Mouse (Mus musculus): ENCODE measurements around the gene Klhl26. TPM values are rescaled to one million over a fixed set of nuclear protein-coding genes. Genes with fewer than 3 reads are reported as not detected.

The Klhl26 gene
- polyA plus RNA-seq, 1 experiment from 2014 or later: 37.5 TPM

DNA sequence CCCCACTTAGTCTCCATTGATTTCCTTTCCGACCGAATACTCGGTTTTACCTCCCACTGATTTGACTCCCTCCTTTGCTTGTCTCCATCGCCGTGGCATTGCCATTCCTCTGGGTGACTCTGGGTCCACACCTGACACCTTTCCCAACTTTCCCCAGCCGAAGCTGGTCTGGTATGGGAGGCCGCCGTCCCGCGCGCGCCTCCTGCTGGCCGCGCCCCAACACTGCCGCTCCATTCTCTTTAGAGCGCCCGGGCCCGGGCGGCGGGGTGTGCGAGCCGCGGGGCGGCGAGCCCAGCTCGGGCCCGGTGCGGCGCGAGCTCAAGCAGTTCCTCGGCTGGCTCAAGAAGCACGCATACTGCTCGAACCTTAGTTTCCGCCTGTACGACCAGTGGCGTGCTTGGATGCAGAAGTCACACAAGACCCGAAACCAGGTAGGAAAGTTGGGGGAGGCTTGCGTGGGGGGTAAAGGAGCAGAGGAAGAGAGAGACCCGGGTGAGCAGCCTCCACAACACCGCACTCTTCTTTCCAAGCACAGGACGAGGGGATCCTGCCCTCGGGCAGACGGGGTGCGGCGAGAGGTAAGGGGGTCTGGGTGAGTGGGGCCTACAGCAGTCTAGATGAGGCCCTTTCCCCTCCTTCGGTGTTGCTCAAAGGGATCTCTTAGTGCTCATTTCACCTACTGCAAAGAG lies 26.4 kb upstream of the Klhl26 start:
- peaks cover 6% of the 10 kb centered on the region for H3K36me3 ChIP-seq (ENCODE audit: control insufficient read depth, insufficient read depth, low read length)
- no peak overlapping the region for H3K9ac ChIP-seq (ENCODE audit: low read depth, low read length)
- no peak overlapping the region for H3K27ac ChIP-seq (ENCODE audit: low read depth, low read length)
- H3K27me3 ChIP-seq (replicated peaks; ENCODE audit: control insufficient read depth, insufficient read depth, low read length): peaks cover 47% of the 10 kb centered on the region
- ATAC-seq: no peak
- no peaks in the 10 kb centered on the region for H3K9me3 ChIP-seq (ENCODE audit: control insufficient read depth, low read length)
- H3K4me3 ChIP-seq (ENCODE audit: low read length): no peak overlapping the region
- peaks cover 37% of the 10 kb centered on the region for H3K4me1 ChIP-seq (ENCODE audit: control insufficient read depth, insufficient read depth, low read depth, low read length)
- 14% methylated on average over 46 of the region's 46 CpGs for WGBS
- H3K4me2 ChIP-seq (ENCODE audit: low read length): peak overlapping the region; percentile 5; the same call in 1 of the 2 replicates

DNA sequence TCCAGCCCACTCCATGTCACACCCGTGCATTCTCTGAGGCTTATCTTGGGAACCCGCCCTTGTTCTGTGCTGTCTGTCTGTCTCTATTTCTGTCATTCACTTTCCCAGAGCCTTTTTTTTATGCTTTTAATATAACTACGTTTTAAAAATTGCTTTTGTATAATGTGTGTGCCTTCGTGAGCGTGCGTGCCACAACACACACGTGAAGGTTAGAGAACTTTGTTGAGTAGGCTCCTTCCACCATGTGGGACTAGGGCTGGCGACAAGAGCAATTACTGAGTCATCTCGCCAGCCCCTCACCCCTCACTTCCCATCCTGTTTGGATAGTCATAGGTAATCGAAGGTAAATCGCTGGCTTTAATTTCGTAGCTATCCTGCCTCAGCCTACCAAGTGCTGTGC lies 25.8 kb upstream of the Klhl26 start:
- H3K4me1 ChIP-seq (ENCODE audit: control insufficient read depth, insufficient read depth, low read depth, low read length): peaks cover 37% of the 10 kb centered on the region
- H3K4me2 ChIP-seq (ENCODE audit: low read length): no peak overlapping the region
- peaks cover 53% of the 10 kb centered on the region for H3K27me3 ChIP-seq (replicated peaks; ENCODE audit: control insufficient read depth, insufficient read depth, low read length)
- H3K36me3 ChIP-seq (ENCODE audit: control insufficient read depth, insufficient read depth, low read length): peaks cover 1% of the 10 kb centered on the region
- no peak for ATAC-seq
- WGBS: 34% methylated on average over 12 of the region's 12 CpGs
- H3K27ac ChIP-seq (ENCODE audit: low read depth, low read length): no peak overlapping the region
- no peaks in the 10 kb centered on the region for H3K9me3 ChIP-seq (ENCODE audit: control insufficient read depth, low read length)
- H3K4me3 ChIP-seq (ENCODE audit: low read length): no peak overlapping the region
- no peak overlapping the region for H3K9ac ChIP-seq (ENCODE audit: low read depth, low read length)

GRCm38 (mm10) chr8:70501820-70502529 lies 25.2 kb upstream of the Klhl26 start:
- H3K9me3 ChIP-seq (ENCODE audit: control insufficient read depth, low read length): no peaks in the 10 kb centered on the region
- H3K4me1 ChIP-seq (ENCODE audit: control insufficient read depth, insufficient read depth, low read depth, low read length): peaks cover 37% of the 10 kb centered on the region
- H3K9ac ChIP-seq (ENCODE audit: low read depth, low read length): 0 out of 2 replicates have a peak overlapping the region, but pooled peaks have one; percentile 18
- no peak overlapping the region for H3K4me3 ChIP-seq (ENCODE audit: low read length)
- H3K27ac ChIP-seq (ENCODE audit: low read depth, low read length): no peak overlapping the region
- no peaks in the 10 kb centered on the region for H3K36me3 ChIP-seq (ENCODE audit: control insufficient read depth, insufficient read depth, low read length)
- no peak for ATAC-seq
- H3K27me3 ChIP-seq (replicated peaks; ENCODE audit: control insufficient read depth, insufficient read depth, low read length): peaks cover 55% of the 10 kb centered on the region
- WGBS: 11% methylated on average over 22 of the region's 23 CpGs
- peak overlapping the region; percentile 8; the same call in 1 of the 2 replicates for H3K4me2 ChIP-seq (ENCODE audit: low read length)

DNA sequence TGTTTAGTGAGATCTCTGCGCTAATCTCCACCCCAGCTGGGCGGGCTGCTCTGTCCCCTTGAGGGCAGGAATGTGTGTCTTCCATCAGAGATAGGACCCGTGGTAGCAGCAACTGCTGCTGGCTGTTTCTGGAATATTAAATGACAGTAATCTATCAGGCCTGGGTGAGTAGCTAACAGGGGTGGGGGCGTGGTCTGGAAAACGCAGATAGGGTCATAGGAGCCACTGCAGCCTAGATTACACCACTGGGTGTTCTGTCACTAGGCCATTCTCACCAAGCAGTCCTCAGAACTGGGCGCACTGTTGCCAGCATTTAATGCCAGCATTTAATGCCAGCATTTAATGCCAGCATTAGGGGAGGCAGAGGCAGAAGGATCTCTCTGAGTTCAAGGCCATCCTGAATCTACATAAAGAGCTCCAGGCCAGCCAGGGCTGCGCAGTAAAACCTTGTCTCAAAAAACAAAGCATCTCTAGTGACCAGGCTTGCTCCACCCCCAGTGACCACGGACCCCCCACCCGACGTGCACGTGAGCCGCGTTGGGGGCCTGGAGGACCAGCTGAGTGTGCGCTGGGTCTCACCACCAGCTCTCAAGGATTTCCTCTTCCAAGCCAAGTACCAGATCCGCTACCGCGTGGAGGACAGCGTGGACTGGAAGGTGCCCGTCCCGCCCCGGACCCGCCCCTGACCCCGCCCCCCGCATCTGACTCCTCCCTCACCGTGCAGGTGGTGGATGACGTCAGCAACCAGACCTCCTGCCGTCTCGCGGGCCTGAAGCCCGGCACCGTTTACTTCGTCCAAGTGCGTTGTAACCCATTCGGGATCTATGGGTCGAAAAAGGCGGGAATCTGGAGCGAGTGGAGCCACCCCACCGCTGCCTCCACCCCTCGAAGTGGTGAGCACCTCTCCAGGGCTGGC lies 23.9 kb upstream of the Klhl26 start:
- no peak overlapping the region for H3K9ac ChIP-seq (ENCODE audit: low read depth, low read length)
- H3K4me2 ChIP-seq (ENCODE audit: low read length): peak overlapping the region; percentile 39
- WGBS: 7% methylated on average over 34 of the region's 39 CpGs
- no peaks in the 10 kb centered on the region for H3K9me3 ChIP-seq (ENCODE audit: control insufficient read depth, low read length)
- peaks cover 68% of the 10 kb centered on the region for H3K27me3 ChIP-seq (replicated peaks; ENCODE audit: control insufficient read depth, insufficient read depth, low read length)
- no peak for ATAC-seq
- no peak overlapping the region for H3K27ac ChIP-seq (ENCODE audit: low read depth, low read length)
- H3K4me1 ChIP-seq (ENCODE audit: control insufficient read depth, insufficient read depth, low read depth, low read length): peaks cover 34% of the 10 kb centered on the region
- H3K4me3 ChIP-seq (ENCODE audit: low read length): 0 out of 2 replicates have a peak overlapping the region, but pooled peaks have one; percentile 14
- H3K36me3 ChIP-seq (ENCODE audit: control insufficient read depth, insufficient read depth, low read length): no peaks in the 10 kb centered on the region

DNA sequence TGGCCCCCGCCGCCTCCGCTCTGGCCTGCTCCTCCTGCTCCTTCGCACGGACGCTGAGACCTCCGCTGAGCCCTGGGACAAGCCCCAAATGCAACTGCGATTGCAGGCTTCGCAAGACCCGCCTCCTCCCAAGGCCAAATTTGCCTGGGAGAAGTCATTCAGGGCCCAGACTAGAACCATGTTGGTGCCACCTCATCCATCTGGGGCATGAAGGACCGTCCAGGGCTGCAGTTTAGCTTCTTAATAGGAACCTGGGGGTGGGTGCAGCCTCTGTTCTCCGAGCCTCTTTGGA lies 18.9 kb upstream of the Klhl26 start:
- Histone ChIP-seq H3K9me3 (ENCODE audit: control insufficient read depth, low read length) (no peaks in the 10 kb centered on the region), H3K4me2 (ENCODE audit: low read length) (no peak overlapping the region), H3K36me3 (ENCODE audit: control insufficient read depth, insufficient read depth, low read length) (no peaks in the 10 kb centered on the region), H3K27ac (ENCODE audit: low read depth, low read length) (no peak overlapping the region), H3K4me3 (ENCODE audit: low read length) (no peak overlapping the region), H3K9ac (ENCODE audit: low read depth, low read length) (no peak overlapping the region), H3K4me1 (ENCODE audit: control insufficient read depth, insufficient read depth, low read depth, low read length) (peaks cover 29% of the 10 kb centered on the region), H3K27me3 (replicated peaks; ENCODE audit: control insufficient read depth, insufficient read depth, low read length) (peaks cover 83% of the 10 kb centered on the region)
- WGBS: 7% methylated on average over 12 of the region's 12 CpGs
- no peak for ATAC-seq

DNA sequence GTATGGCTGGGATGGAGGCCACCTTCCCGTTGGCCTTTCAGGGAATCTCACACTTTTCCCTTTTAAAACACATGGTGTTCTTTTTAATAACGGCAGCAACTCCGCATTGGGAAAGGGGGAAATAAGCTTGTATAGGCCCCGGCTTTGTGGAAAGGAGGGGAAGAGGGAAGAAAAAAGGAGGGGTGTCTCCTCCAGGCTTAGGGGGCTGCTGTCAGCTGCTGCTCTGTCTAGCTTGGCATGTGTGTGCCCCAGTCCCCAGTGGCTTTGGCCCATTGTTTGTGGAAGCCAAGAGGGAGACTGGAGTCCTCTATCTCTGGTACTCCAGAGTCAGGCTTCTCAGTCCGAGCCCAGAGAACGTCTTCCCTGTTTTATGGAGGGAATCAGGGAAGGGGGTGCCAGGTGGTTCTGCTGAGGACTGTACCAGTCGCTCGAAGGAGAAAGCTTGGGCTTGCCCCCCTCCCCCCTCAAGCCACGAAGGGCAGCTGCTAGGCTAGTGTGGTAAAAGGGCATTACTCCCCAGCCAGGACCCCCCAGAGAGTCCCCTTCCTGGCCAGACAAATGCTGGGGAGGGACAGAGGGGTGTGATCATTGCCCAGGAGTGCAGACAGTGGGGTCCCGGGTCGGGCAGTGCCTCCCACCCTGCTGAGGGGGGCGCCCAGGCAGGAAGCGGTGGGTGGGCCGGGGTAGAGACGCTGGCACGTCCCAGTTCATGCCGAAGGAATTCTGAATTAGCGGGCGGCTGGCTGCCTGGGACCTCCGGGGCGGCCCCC lies 18.4 kb upstream of the Klhl26 start:
- H3K27ac ChIP-seq (ENCODE audit: low read depth, low read length): no peak overlapping the region
- no peak overlapping the region for H3K4me3 ChIP-seq (ENCODE audit: low read length)
- no peaks in the 10 kb centered on the region for H3K9me3 ChIP-seq (ENCODE audit: control insufficient read depth, low read length)
- peaks cover 29% of the 10 kb centered on the region for H3K4me1 ChIP-seq (ENCODE audit: control insufficient read depth, insufficient read depth, low read depth, low read length)
- H3K4me2 ChIP-seq (ENCODE audit: low read length): no peak overlapping the region
- peaks cover 83% of the 10 kb centered on the region for H3K27me3 ChIP-seq (replicated peaks; ENCODE audit: control insufficient read depth, insufficient read depth, low read length)
- H3K36me3 ChIP-seq (ENCODE audit: control insufficient read depth, insufficient read depth, low read length): no peaks in the 10 kb centered on the region
- whole genome bisulfite sequencing: 3% methylated on average over 19 of the region's 21 CpGs
- no peak overlapping the region for H3K9ac ChIP-seq (ENCODE audit: low read depth, low read length)
- ATAC-seq: peak; percentile 38

- peaks cover 30% of the 10 kb centered on the region for H3K4me1 ChIP-seq (ENCODE audit: control insufficient read depth, insufficient read depth, low read depth, low read length)
- no peaks in the 10 kb centered on the region for H3K9me3 ChIP-seq (ENCODE audit: control insufficient read depth, low read length)
- 0 out of 2 replicates have a peak overlapping the region, but pooled peaks have one; percentile 14 for H3K9ac ChIP-seq (ENCODE audit: low read depth, low read length)
- no peak overlapping the region for H3K27ac ChIP-seq (ENCODE audit: low read depth, low read length)
- H3K4me3 ChIP-seq (ENCODE audit: low read length): peak overlapping the region; percentile 13
- H3K36me3 ChIP-seq (ENCODE audit: control insufficient read depth, insufficient read depth, low read length): no peaks in the 10 kb centered on the region
- ATAC-seq: no peak
- 2% methylated on average over 28 of the region's 28 CpGs for WGBS
- peak overlapping the region; percentile 55 for H3K4me2 ChIP-seq (ENCODE audit: low read length)
- H3K27me3 ChIP-seq (replicated peaks; ENCODE audit: control insufficient read depth, insufficient read depth, low read length): peaks cover 82% of the 10 kb centered on the region
These were observed 17.7 kb upstream of the Klhl26 start for GRCm38 (mm10) chr8:70494416-70494945.

DNA sequence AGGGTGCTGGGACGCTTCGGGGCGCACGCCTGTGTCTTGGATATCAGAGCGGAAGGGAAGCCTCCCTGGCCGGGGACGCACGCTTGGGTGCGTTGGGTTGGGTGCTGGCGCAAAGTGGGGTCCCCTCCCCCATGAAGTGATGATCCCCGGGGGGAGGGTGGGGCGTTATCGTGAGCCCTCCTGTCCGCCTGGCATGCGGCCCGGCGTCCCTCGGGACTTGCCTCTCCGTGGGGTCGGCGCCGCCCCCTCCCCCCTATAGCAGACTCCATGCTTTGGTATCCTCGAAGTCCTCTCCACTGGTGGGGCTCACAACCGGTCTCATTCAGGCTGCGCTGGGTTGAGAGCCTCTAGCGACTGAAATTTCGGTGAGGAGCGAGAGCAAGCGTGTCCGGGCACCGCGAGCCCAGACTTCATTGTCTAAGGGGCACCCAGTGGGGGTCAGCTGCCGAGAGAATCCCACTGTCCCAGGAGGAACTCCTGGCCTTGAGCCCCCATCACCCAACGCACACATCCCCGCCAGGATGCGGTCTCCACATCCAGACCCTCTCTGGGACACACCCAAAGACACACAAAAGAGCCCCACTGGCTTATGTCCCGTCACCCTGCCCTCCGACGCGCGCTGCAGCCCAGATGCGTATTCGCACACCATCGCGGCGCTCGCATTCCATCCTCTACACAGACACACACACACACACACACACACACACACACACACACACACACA lies 17.1 kb upstream of the Klhl26 start:
- Histone ChIP-seq H3K9ac (ENCODE audit: low read depth, low read length) (peak overlapping the region; percentile 33), H3K4me1 (ENCODE audit: control insufficient read depth, insufficient read depth, low read depth, low read length) (peaks cover 33% of the 10 kb centered on the region)

More for the DNA sequence above, 17.1 kb upstream of the Klhl26 start:
- Histone ChIP-seq H3K27ac (ENCODE audit: low read depth, low read length) (no peak overlapping the region), H3K9me3 (ENCODE audit: control insufficient read depth, low read length) (no peaks in the 10 kb centered on the region), H3K27me3 (replicated peaks; ENCODE audit: control insufficient read depth, insufficient read depth, low read length) (peaks cover 82% of the 10 kb centered on the region), H3K4me2 (ENCODE audit: low read length) (peak overlapping the region; percentile 55), H3K36me3 (ENCODE audit: control insufficient read depth, insufficient read depth, low read length) (no peaks in the 10 kb centered on the region), H3K4me3 (ENCODE audit: low read length) (peak overlapping the region; percentile 31)
- ATAC-seq: no peak
- WGBS: 2% methylated on average over 42 of the region's 47 CpGs
